Mouse (Mus musculus) adrenal gland, postnatal 14 days (tissue): Measurements from ENCODE around the gene Cyp39a1. TPM values are rescaled to one million over a fixed set of nuclear protein-coding genes. Genes with fewer than 3 reads are reported as not detected.

Experiments
- DNase-seq: peaks from one replicate; pipeline ENCODE4 v3.0.0; 2021; ENCODE audit warnings: mixed read lengths
- total RNA-seq: library from RNA; stranded (reverse); gene quantifications from 2 replicates; pipeline ENCODE4 v1.2.3, GENCODE M21; 2021

The Cyp39a1 gene
- total RNA-seq, 1 experiment from 2014 or later, result 12.3 TPM

DNA sequence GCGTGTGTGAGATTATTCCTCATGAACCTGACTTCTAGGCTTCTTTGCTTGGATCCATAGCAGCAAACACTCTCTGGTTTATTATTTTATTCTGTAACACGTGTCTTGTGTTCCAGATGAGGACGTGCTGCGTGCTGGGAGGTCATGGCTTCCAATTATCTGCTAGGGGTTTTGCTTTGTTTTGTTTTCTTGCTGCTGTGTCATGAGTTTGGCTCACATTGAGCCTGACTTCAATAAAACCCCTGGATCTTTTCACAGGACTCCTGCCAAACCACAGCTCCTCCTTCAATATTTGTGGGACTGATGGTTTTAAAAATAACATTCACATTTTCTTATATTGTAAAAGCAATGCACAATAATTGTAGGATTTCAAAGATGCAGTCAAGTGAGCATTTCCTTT, 117.3 kb downstream of the Cyp39a1 start:
- DNase-seq, result no peak

DNA sequence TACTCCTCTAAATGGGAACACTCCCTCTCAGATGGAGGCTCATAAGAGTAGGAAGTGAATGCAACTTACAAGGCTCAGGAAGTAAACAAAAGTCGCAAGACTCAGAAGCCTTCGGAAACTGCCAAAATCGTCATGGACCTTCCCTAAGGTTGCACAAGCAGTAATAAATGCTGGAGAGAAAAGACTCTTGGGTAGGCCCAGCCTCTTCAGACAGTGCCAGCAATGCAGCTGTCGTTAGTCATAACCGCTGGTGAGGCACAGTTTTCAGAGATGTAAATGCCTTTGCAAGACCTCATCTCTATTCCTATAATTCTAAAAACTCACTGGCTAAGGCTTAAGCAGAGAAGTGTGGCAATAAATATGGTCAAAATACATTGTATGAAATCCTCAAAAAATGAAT, 121.0 kb downstream of the Cyp39a1 start:
- DNase-seq, result no peak

DNA sequence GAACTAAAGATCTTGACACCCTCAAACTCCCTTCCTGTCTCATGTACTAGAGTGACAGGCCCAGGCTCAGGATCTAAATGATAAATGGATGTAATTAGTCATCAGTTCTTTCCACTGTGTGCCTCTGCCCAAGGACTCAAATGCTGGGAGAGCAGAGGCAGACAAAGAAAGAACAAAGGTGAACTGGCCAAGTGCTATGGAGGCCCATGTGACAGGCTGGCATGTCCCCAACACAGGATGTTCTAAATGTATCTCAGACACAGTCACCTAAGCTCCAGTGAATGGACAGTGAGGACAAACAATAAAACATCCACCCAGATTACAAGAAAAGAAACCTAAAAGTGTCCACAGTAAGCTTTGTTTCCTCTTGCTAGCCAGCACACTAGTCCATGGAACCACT, 122.2 kb downstream of the Cyp39a1 start:
- DNase-seq, result no peak

DNA sequence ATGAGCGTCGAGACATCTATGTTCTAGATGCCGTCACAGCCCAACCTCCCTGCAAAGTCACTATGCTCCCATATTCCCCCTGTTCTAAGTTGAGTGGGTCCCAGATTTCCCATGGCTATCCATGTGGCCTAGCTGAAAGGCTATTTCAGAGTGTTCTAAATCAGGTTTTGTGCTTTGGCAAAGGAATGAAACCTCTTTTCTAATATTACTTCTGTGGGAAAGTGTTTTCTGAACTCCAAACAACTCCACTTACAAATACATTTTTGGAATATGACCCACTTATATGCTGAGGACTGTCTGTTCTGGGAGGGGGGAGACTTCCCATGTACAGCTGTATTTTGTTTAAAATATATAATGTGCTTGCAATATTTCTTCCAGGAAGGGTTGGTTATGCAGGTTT, 124.5 kb downstream of the Cyp39a1 start:
- DNase-seq, result no peak

DNA sequence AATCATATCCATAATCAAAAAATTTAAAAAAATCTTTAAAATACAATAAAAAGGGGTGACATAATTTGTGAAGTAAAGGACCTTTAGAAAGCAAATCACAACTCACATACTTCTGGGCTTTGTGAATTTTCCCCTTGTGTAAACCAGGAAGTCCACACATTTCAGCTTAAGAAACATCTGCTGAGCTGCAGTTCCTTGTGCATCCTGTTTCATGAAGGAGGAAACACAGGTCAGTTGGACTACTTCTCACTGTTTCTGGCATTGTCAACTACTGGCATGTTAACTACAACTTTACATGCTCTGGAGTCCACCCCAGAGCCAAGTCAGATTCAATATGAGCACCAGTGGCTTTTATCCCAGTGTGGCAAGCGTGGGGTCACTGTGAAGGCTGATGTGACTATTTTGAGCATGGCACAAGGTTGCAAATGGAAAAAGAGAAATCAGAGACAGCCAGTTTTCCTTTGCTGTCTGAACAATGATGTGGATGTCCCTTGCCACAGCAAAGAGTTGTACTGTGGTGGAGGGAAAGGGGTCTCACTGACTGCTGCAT, 127.6 kb downstream of the Cyp39a1 start:
- no peak for DNase-seq

Other genes starting within 250 kb of the Cyp39a1 start
- gene Mep1a, start 164.6 kb upstream of the Cyp39a1 start, total RNA-seq, result 0.15 TPM in 1 of 2 replicates, not detected in the other
- gene Ankrd66, start 123.8 kb upstream of the Cyp39a1 start, total RNA-seq, result not detected in 2 replicates
- 23.3 and 26.2 TPM in 2 replicates for gene Pla2g7, start 99.3 kb upstream of the Cyp39a1 start, total RNA-seq
- gene Tdrd6, start 37.1 kb upstream of the Cyp39a1 start, total RNA-seq, result not detected in 2 replicates
- 3.1 and 4.6 TPM in 2 replicates for gene Slc25a27, start 211 bp upstream of the Cyp39a1 start, total RNA-seq
- 4.3 and 5.9 TPM in 2 replicates for gene Rcan2, start 133.9 kb downstream of the Cyp39a1 start, total RNA-seq